Mouse (Mus musculus) small intestine, adult 2 months (tissue): Measurements from ENCODE around the gene Tek. TPM values are rescaled to one million over a fixed set of nuclear protein-coding genes. Genes with fewer than 3 reads are reported as not detected.

Source experiments
- H3K27ac ChIP-seq: fragments of 200-500 bp; 2 replicates; pipeline ENCODE4 v1.5.1; 2012; ENCODE audit warnings: low read depth, low read length, control low read depth, inconsistent platforms; ENCODE audit not compliant: insufficient read depth
- H3K27me3 ChIP-seq: fragments of 200-500 bp; 2 replicates; pipeline ENCODE4 v1.6.1; 2012; ENCODE audit warnings: mild to moderate bottlenecking, moderate library complexity, low read length, inconsistent platforms; ENCODE audit not compliant: control insufficient read depth, insufficient read depth
- H3K36me3 ChIP-seq: fragments of 200-500 bp; 2 replicates; pipeline ENCODE4 v1.6.1; 2012; ENCODE audit warnings: mild to moderate bottlenecking, low read length, control low read depth, inconsistent platforms; ENCODE audit not compliant: control insufficient read depth, insufficient read depth
- H3K4me1 ChIP-seq: fragments of 200-500 bp; 2 replicates; pipeline ENCODE4 v1.6.1; 2012; ENCODE audit warnings: low read length, inconsistent platforms, mixed read lengths; ENCODE audit not compliant: control insufficient read depth, insufficient read depth, insufficient read length
- H3K4me3 ChIP-seq: fragments of 200-500 bp; 2 replicates; pipeline ENCODE4 v1.5.1; 2012; ENCODE audit warnings: low read depth, mild to moderate bottlenecking, control low read depth, inconsistent platforms, low read length, moderate library complexity
- CTCF ChIP-seq: fragments of 200-500 bp; IDR thresholded peaks from 2 replicates; pipeline ENCODE4 v1.5.1; 2012; ENCODE audit warnings: low read depth, mild to moderate bottlenecking, control low read depth, inconsistent platforms, low read length, moderate library complexity, mixed read lengths; ENCODE audit not compliant: insufficient replicate concordance, insufficient read length; ENCODE audit errors: extremely low read depth
- POLR2A ChIP-seq: fragments of 200-500 bp; IDR thresholded peaks from 2 replicates; pipeline ENCODE4 v1.6.1; 2012; ENCODE audit warnings: low read depth, mild to moderate bottlenecking, control low read depth, inconsistent platforms, low read length, moderate library complexity
- WGBS: fragments of 180-500 bp; shearing (Covaris S2); methylation state at CpG from one replicate; pipeline ENCODE4 v1.1.7; 2018; 5-methylcytosine and 5-hydroxymethylcytosine counted together
- polyA plus RNA-seq: library from polyadenylated mRNA; depleted of rRNA; stranded (reverse); fragments of >200 nt; gene quantifications from 2 replicates; pipeline ENCODE4 v1.2.3, GENCODE M21; 2012

The Tek gene
- polyA plus RNA-seq, 1 experiment: 1.3 TPM

- Histone ChIP-seq H3K4me3 (no peak overlapping the region), H3K36me3 (no peaks in the 10 kb centered on the region), H3K27ac (no peak overlapping the region), H3K27me3 (no peaks in the 10 kb centered on the region), H3K4me1 (peaks cover 12% of the 10 kb centered on the region; the same call in 1 of the 2 replicates)
- TF ChIP-seq CTCF: no peak
- no peak for TF ChIP-seq POLR2A
- WGBS: 89% methylated on average over 3 of the region's 3 CpGs
Measured at GRCm38 (mm10) chr4:94747338-94747737, 8.2 kb downstream of the Tek start.

GRCm38 (mm10) chr4:94752512-94752911, 13.4 kb downstream of the Tek start:
- no peak overlapping the region for H3K4me3 ChIP-seq

GRCm38 (mm10) chr4:94765217-94765616, 26.1 kb downstream of the Tek start:
- Histone ChIP-seq H3K4me3 (no peak overlapping the region), H3K27ac (no peak overlapping the region), H3K27me3 (no peaks in the 10 kb centered on the region), H3K4me1 (no peaks in the 10 kb centered on the region), H3K36me3 (no peaks in the 10 kb centered on the region)
- no peak for TF ChIP-seq POLR2A
- TF ChIP-seq CTCF: no peak

More at GRCm38 (mm10) chr4:94752512-94752911, 13.4 kb downstream of the Tek start:
- Histone ChIP-seq H3K27ac (no peak overlapping the region), H3K36me3 (no peaks in the 10 kb centered on the region), H3K4me1 (peaks cover 6% of the 10 kb centered on the region; the same call in 1 of the 2 replicates), H3K27me3 (no peaks in the 10 kb centered on the region)
- 19% methylated on average over 9 of the region's 9 CpGs for WGBS
- TF ChIP-seq CTCF (no peak), POLR2A (no peak)

- TF ChIP-seq CTCF (no peak), POLR2A (no peak)
Measured at GRCm38 (mm10) chr4:94766176-94766575, 27.1 kb downstream of the Tek start.

GRCm38 (mm10) chr4:94768624-94769023, 29.5 kb downstream of the Tek start:
- H3K27me3 ChIP-seq: no peaks in the 10 kb centered on the region
- WGBS: 73% methylated on average over 3 of the region's 3 CpGs

More at GRCm38 (mm10) chr4:94766176-94766575, 27.1 kb downstream of the Tek start:
- Histone ChIP-seq H3K4me1 (no peaks in the 10 kb centered on the region), H3K27ac (no peak overlapping the region), H3K4me3 (no peak overlapping the region), H3K36me3 (no peaks in the 10 kb centered on the region), H3K27me3 (no peaks in the 10 kb centered on the region)
- WGBS: 82% methylated on average over 7 of the region's 7 CpGs

GRCm38 (mm10) chr4:94781043-94781442, 42.0 kb downstream of the Tek start:
- no peak for TF ChIP-seq POLR2A
- no peak for TF ChIP-seq CTCF
- Histone ChIP-seq H3K36me3 (no peaks in the 10 kb centered on the region), H3K4me1 (no peaks in the 10 kb centered on the region), H3K4me3 (no peak overlapping the region), H3K27ac (no peak overlapping the region), H3K27me3 (no peaks in the 10 kb centered on the region)
- WGBS: 90% methylated on average over 5 of the region's 5 CpGs

More at GRCm38 (mm10) chr4:94768624-94769023, 29.5 kb downstream of the Tek start:
- Histone ChIP-seq H3K4me1 (no peaks in the 10 kb centered on the region), H3K27ac (no peak overlapping the region), H3K4me3 (no peak overlapping the region), H3K36me3 (no peaks in the 10 kb centered on the region)
- TF ChIP-seq POLR2A (no peak), CTCF (no peak)

GRCm38 (mm10) chr4:94785921-94786320, 46.8 kb downstream of the Tek start:
- WGBS: 85% methylated on average over 2 of the region's 2 CpGs
- no peaks in the 10 kb centered on the region for H3K36me3 ChIP-seq
- H3K4me1 ChIP-seq: no peaks in the 10 kb centered on the region
- no peak overlapping the region for H3K4me3 ChIP-seq
- no peaks in the 10 kb centered on the region for H3K27me3 ChIP-seq
- H3K27ac ChIP-seq: no peak overlapping the region
- no peak for TF ChIP-seq POLR2A
- TF ChIP-seq CTCF: no peak
